Mouse (Mus musculus) heart, postnatal 0 days (tissue): ENCODE measurements around the gene Smarca2. TPM values are rescaled to one million over a fixed set of nuclear protein-coding genes. Genes with fewer than 3 reads are reported as not detected.

Experiments used
- ATAC-seq: fragments of 200-750 bp; cut with Nextera tagmentation; 2 replicates; pipeline ENCODE4 v1.8.0; 2017; ENCODE audit warnings: low read depth, moderate number of reproducible peaks, moderate library complexity; ENCODE audit not compliant: insufficient read depth
- DNase-seq: peaks from one replicate; pipeline ENCODE4 v3.0.0-alpha.2; 2016; ENCODE audit warnings: low spot score
- H3K27ac ChIP-seq: fragments of 300-500 bp; sonication (generic); 2 replicates; pipeline ENCODE4 v1.5.1; 2014; ENCODE audit warnings: low read depth, mild to moderate bottlenecking
- H3K27me3 ChIP-seq: fragments of 300-500 bp; sonication (generic); 2 replicates; pipeline ENCODE4 v1.6.1; 2014; ENCODE audit warnings: low read length, mixed read lengths; ENCODE audit not compliant: control insufficient read depth, insufficient read depth
- H3K36me3 ChIP-seq: fragments of 300-500 bp; sonication (generic); replicated peaks from 2 replicates; pipeline ENCODE4 v1.6.1; 2014; ENCODE audit warnings: low read length, mixed read lengths; ENCODE audit not compliant: control insufficient read depth, insufficient read depth
- H3K4me1 ChIP-seq: fragments of 300-500 bp; sonication (generic); 2 replicates; pipeline ENCODE4 v1.6.1; 2014; ENCODE audit warnings: antibody characterized with exemption; ENCODE audit not compliant: control insufficient read depth, insufficient read depth
- H3K4me2 ChIP-seq: fragments of 300-500 bp; sonication (generic); 2 replicates; pipeline ENCODE4 v1.6.1; 2014; ENCODE audit warnings: low read depth, mild to moderate bottlenecking, low read length, moderate library complexity
- H3K4me3 ChIP-seq: fragments of 300-500 bp; sonication (generic); 2 replicates; pipeline ENCODE4 v1.5.1; 2014; ENCODE audit warnings: low read depth, low read length
- H3K9ac ChIP-seq: fragments of 300-500 bp; sonication (generic); replicated peaks from 2 replicates; pipeline ENCODE4 v1.6.1; 2014; ENCODE audit warnings: low read depth, low read length, mixed read lengths
- H3K9me3 ChIP-seq: fragments of 300-500 bp; sonication (generic); replicated peaks from 2 replicates; pipeline ENCODE4 v1.6.1; 2016; ENCODE audit warnings: low read length; ENCODE audit not compliant: control insufficient read depth
- CTCF ChIP-seq: IDR thresholded peaks from 2 replicates; pipeline ENCODE4 v1.5.1; 2016; ENCODE audit warnings: antibody characterized with exemption, control low read depth, low read depth
- EP300 ChIP-seq: IDR thresholded peaks from 2 replicates; pipeline ENCODE4 v1.6.1; 2016; ENCODE audit warnings: antibody characterized with exemption, low read depth
- WGBS: fragments of 180-500 bp; shearing (Covaris S2); extraction: QIAGEN DNeasy Blood & Tissue Kit; methylation state at CpG from one replicate; pipeline ENCODE4 v1.1.7; 2014; 5-methylcytosine and 5-hydroxymethylcytosine counted together
- polyA plus RNA-seq: library from polyadenylated mRNA; unstranded; fragments of >200 nt; fragmentation: Nextera tagmentation; extraction: Ambion mirVana; gene quantifications from 2 replicates; pipeline ENCODE4 v1.2.1, GENCODE M21; 2015
- total RNA-seq: library from RNA; depleted of rRNA; stranded (reverse); fragments of >200 nt; gene quantifications from 2 replicates; pipeline ENCODE4 v1.2.3, GENCODE M21; 2014; ENCODE audit warnings: low replicate concordance

Gene Smarca2
- total and polyA plus RNA-seq, 2 experiments from 2014 or later = 21.7 to 50.1 TPM

- Histone ChIP-seq H3K9me3 (no peaks in the 10 kb centered on the region), H3K27ac (no peak overlapping the region), H3K4me2 (no peak overlapping the region), H3K27me3 (no peaks in the 10 kb centered on the region), H3K4me3 (no peak overlapping the region), H3K36me3 (peaks cover 8% of the 10 kb centered on the region), H3K4me1 (no peaks in the 10 kb centered on the region), H3K9ac (no peak overlapping the region)
- no peak for TF ChIP-seq EP300
- TF ChIP-seq CTCF = no peak
- no peak for ATAC-seq
- 91% methylated on average over 13 of the region's 13 CpGs for WGBS
- DNase-seq = no peak
Observed at GRCm38 (mm10) chr19:26767454-26767853, 162.6 kb downstream of the Smarca2 start.

GRCm38 (mm10) chr19:26767941-26768340, 163.1 kb downstream of the Smarca2 start:
- Histone ChIP-seq H3K9ac (no peak overlapping the region), H3K4me1 (no peaks in the 10 kb centered on the region), H3K9me3 (no peaks in the 10 kb centered on the region), H3K4me3 (no peak overlapping the region), H3K36me3 (peaks cover 13% of the 10 kb centered on the region), H3K4me2 (no peak overlapping the region), H3K27me3 (no peaks in the 10 kb centered on the region), H3K27ac (no peak overlapping the region)
- no peak for DNase-seq
- 91% methylated on average over 6 of the region's 6 CpGs for WGBS
- no peak for ATAC-seq
- TF ChIP-seq CTCF (no peak), EP300 (no peak)

GRCm38 (mm10) chr19:26768846-26769245, 164.0 kb downstream of the Smarca2 start:
- H3K36me3 ChIP-seq = peaks cover 14% of the 10 kb centered on the region
- TF ChIP-seq EP300 (no peak), CTCF (no peak)
- no peaks in the 10 kb centered on the region for H3K4me1 ChIP-seq
- ATAC-seq (no peak), DNase-seq (no peak)
- 86% methylated on average over 5 of the region's 5 CpGs for WGBS
- H3K9me3 ChIP-seq = no peaks in the 10 kb centered on the region
- no peak overlapping the region for H3K9ac ChIP-seq
- H3K27me3 ChIP-seq = no peaks in the 10 kb centered on the region
- H3K27ac ChIP-seq = no peak overlapping the region
- no peak overlapping the region for H3K4me2 ChIP-seq
- H3K4me3 ChIP-seq = no peak overlapping the region

- no peaks in the 10 kb centered on the region for H3K9me3 ChIP-seq
- H3K9ac ChIP-seq = no peak overlapping the region
- TF ChIP-seq CTCF (no peak), EP300 (no peak)
- H3K27ac ChIP-seq = no peak overlapping the region
- H3K4me1 ChIP-seq = no peaks in the 10 kb centered on the region
- H3K27me3 ChIP-seq = no peaks in the 10 kb centered on the region
- H3K4me3 ChIP-seq = no peak overlapping the region
- H3K36me3 ChIP-seq = peaks cover 22% of the 10 kb centered on the region
- no peak for ATAC-seq
- DNase-seq = no peak
- H3K4me2 ChIP-seq = no peak overlapping the region
- WGBS = 73% methylated on average over 16 of the region's 16 CpGs
Observed at GRCm38 (mm10) chr19:26769609-26770500, 165.0 kb downstream of the Smarca2 start.

GRCm38 (mm10) chr19:26770592-26770991, 165.7 kb downstream of the Smarca2 start:
- no peak for DNase-seq

GRCm38 (mm10) chr19:26772051-26772583, 167.3 kb downstream of the Smarca2 start:
- no peak for TF ChIP-seq EP300
- ATAC-seq = no peak

More at GRCm38 (mm10) chr19:26770592-26770991, 165.7 kb downstream of the Smarca2 start:
- H3K4me2 ChIP-seq = no peak overlapping the region
- H3K9me3 ChIP-seq = no peaks in the 10 kb centered on the region
- H3K27ac ChIP-seq = no peak overlapping the region
- no peak for ATAC-seq
- no peak overlapping the region for H3K4me3 ChIP-seq
- H3K36me3 ChIP-seq = peaks cover 26% of the 10 kb centered on the region
- H3K9ac ChIP-seq = no peak overlapping the region
- H3K4me1 ChIP-seq = no peaks in the 10 kb centered on the region
- no peaks in the 10 kb centered on the region for H3K27me3 ChIP-seq
- TF ChIP-seq EP300 (no peak), CTCF (no peak)
- WGBS = 83% methylated on average over 6 of the region's 6 CpGs

More at GRCm38 (mm10) chr19:26772051-26772583, 167.3 kb downstream of the Smarca2 start:
- no peaks in the 10 kb centered on the region for H3K27me3 ChIP-seq
- H3K9me3 ChIP-seq = no peaks in the 10 kb centered on the region
- H3K4me1 ChIP-seq = no peaks in the 10 kb centered on the region
- H3K9ac ChIP-seq = no peak overlapping the region
- peaks cover 38% of the 10 kb centered on the region for H3K36me3 ChIP-seq
- H3K27ac ChIP-seq = no peak overlapping the region
- H3K4me2 ChIP-seq = no peak overlapping the region
- no peak overlapping the region for H3K4me3 ChIP-seq
- WGBS = 87% methylated on average over 11 of the region's 11 CpGs
- no peak for DNase-seq
